Mouse (Mus musculus): ENCODE results near the gene H2al1a. TPM values are rescaled to one million over a fixed set of nuclear protein-coding genes. Genes with fewer than 3 reads are reported as not detected.

Gene H2al1a
- not detected for polyA plus RNA-seq (2015; fragmentation: Illumina TruSeq; extraction: RNeasy Lipid Tissue Mini Kit (QIAGEN cat#74804); ENCODE audit: insufficient read depth, low replicate concordance)

GRCm38 (mm10) chrX:11298957-11299356 is at the start of gene H2al1a:
TSS of gene H2al1a (plus strand) at chrX:11299257.

GRCm38 (mm10) chrX:11302132-11302531 is 3.1 kb downstream of the H2al1a start, which contains the start of gene H2al1b:
TSS of gene H2al1b (plus strand) at chrX:11302432.

GRCm38 (mm10) chrX:11305355-11305754 is 6.3 kb downstream of the H2al1a start, which contains the start of gene H2al1c:
TSS of gene H2al1c (plus strand) at chrX:11305655.

GRCm38 (mm10) chrX:11308524-11308923 is 9.5 kb downstream of the H2al1a start, which contains the start of gene H2al1d:
TSS of gene H2al1d (plus strand) at chrX:11308824.

GRCm38 (mm10) chrX:11311634-11312033 is 12.6 kb downstream of the H2al1a start, which contains the start of gene H2al1e:
TSS of gene H2al1e (plus strand) at chrX:11311934.

GRCm38 (mm10) chrX:11314858-11315257 is 15.8 kb downstream of the H2al1a start, which contains the start of gene H2al1f:
TSS of gene H2al1f (plus strand) at chrX:11315158.

GRCm38 (mm10) chrX:11317956-11318355 is 18.9 kb downstream of the H2al1a start, which contains the start of gene H2al1g:
TSS of gene H2al1g (plus strand) at chrX:11318256.

GRCm38 (mm10) chrX:11321192-11321591 is 22.1 kb downstream of the H2al1a start, which contains the start of gene H2al1h:
TSS of gene H2al1h (plus strand) at chrX:11321492.

GRCm38 (mm10) chrX:11324359-11324758 is 25.3 kb downstream of the H2al1a start, which contains the start of gene H2al1i:
TSS of gene H2al1i (plus strand) at chrX:11324659.

GRCm38 (mm10) chrX:11327522-11327921 is 28.5 kb downstream of the H2al1a start, which contains the start of gene H2al1j:
TSS of gene H2al1j (plus strand) at chrX:11327822.

Other genes with a start within 250 kb of the H2al1a start
- not detected for gene H2al1b, start 3.2 kb downstream of the H2al1a start, polyA plus RNA-seq (2015; fragmentation: Illumina TruSeq; extraction: RNeasy Lipid Tissue Mini Kit (QIAGEN cat#74804); ENCODE audit: insufficient read depth, low replicate concordance)
- gene H2al1c, start 6.4 kb downstream of the H2al1a start, polyA plus RNA-seq (2015; fragmentation: Illumina TruSeq; extraction: RNeasy Lipid Tissue Mini Kit (QIAGEN cat#74804); ENCODE audit: insufficient read depth, low replicate concordance) = not detected
- gene H2al1d, start 9.6 kb downstream of the H2al1a start, polyA plus RNA-seq (2015; fragmentation: Illumina TruSeq; extraction: RNeasy Lipid Tissue Mini Kit (QIAGEN cat#74804); ENCODE audit: insufficient read depth, low replicate concordance) = not detected
- not detected for gene H2al1e, start 12.7 kb downstream of the H2al1a start, polyA plus RNA-seq (2015; fragmentation: Illumina TruSeq; extraction: RNeasy Lipid Tissue Mini Kit (QIAGEN cat#74804); ENCODE audit: insufficient read depth, low replicate concordance)
- not detected for gene H2al1f, start 15.9 kb downstream of the H2al1a start, polyA plus RNA-seq (2015; fragmentation: Illumina TruSeq; extraction: RNeasy Lipid Tissue Mini Kit (QIAGEN cat#74804); ENCODE audit: insufficient read depth, low replicate concordance)
- not detected for gene H2al1g, start 19.0 kb downstream of the H2al1a start, polyA plus RNA-seq (2015; fragmentation: Illumina TruSeq; extraction: RNeasy Lipid Tissue Mini Kit (QIAGEN cat#74804); ENCODE audit: insufficient read depth, low replicate concordance)
- gene H2al1h, start 22.2 kb downstream of the H2al1a start, polyA plus RNA-seq (2015; fragmentation: Illumina TruSeq; extraction: RNeasy Lipid Tissue Mini Kit (QIAGEN cat#74804); ENCODE audit: insufficient read depth, low replicate concordance) = not detected
- gene H2al1i, start 25.4 kb downstream of the H2al1a start, polyA plus RNA-seq (2015; fragmentation: Illumina TruSeq; extraction: RNeasy Lipid Tissue Mini Kit (QIAGEN cat#74804); ENCODE audit: insufficient read depth, low replicate concordance) = not detected
- not detected for gene H2al1j, start 28.6 kb downstream of the H2al1a start, polyA plus RNA-seq (2015; fragmentation: Illumina TruSeq; extraction: RNeasy Lipid Tissue Mini Kit (QIAGEN cat#74804); ENCODE audit: insufficient read depth, low replicate concordance)

All from spleen, adult 10 weeks (tissue).